Mouse (Mus musculus): ENCODE data around the gene Anks1. TPM values are rescaled to one million over a fixed set of nuclear protein-coding genes. Genes with fewer than 3 reads are reported as not detected.

Anks1 gene
- polyA plus RNA-seq (2015; fragmentation: Nextera tagmentation; extraction: Ambion mirVana) = 12.3 and 13.0 TPM in 2 replicates

GRCm38 (mm10) chr17:27908888-27909621, at the start of gene Anks1:
TSS of gene Anks1 (plus strand) at chr17:27909306.
- Histone ChIP-seq H3K4me2 (peak within 1 kb of the TSS; percentile 81), H3K9ac (peak within 1 kb of the TSS; percentile 85), H3K27me3 (no peaks in the 10 kb centered on the region), H3K27ac (peak within 1 kb of the TSS; percentile 93), H3K36me3 (peaks cover 13% of the 10 kb centered on the region; the same call in 1 of the 2 replicates), H3K4me1 (peaks cover 28% of the 10 kb centered on the region), H3K4me3 (peak within 1 kb of the TSS; percentile 97), H3K9me3 (no peaks in the 10 kb centered on the region)
- peak; percentile 88 for ATAC-seq (ENCODE audit: insufficient number of reproducible peaks, low FRiP score, low TSS enrichment, low read depth)
- WGBS = under 1% methylated on average over 62 of the region's 78 CpGs

- H3K27ac ChIP-seq = no peak overlapping the region
- 81% methylated on average over 2 of the region's 2 CpGs for WGBS
- H3K4me2 ChIP-seq = no peak overlapping the region
- peaks cover 8% of the 10 kb centered on the region; the same call in 1 of the 2 replicates for H3K4me1 ChIP-seq
- H3K9ac ChIP-seq = no peak overlapping the region
- no peak for ATAC-seq (ENCODE audit: insufficient number of reproducible peaks, low FRiP score, low TSS enrichment, low read depth)
- H3K27me3 ChIP-seq = no peaks in the 10 kb centered on the region
- no peaks in the 10 kb centered on the region for H3K9me3 ChIP-seq
- H3K36me3 ChIP-seq = no peaks in the 10 kb centered on the region
- H3K4me3 ChIP-seq = no peak overlapping the region
Measured at GRCm38 (mm10) chr17:27865461-27865860, 43.6 kb upstream of the Anks1 start.

GRCm38 (mm10) chr17:27866737-27867136, 42.4 kb upstream of the Anks1 start:
- H3K27ac ChIP-seq = no peak overlapping the region
- no peaks in the 10 kb centered on the region for H3K27me3 ChIP-seq
- peaks cover 8% of the 10 kb centered on the region; the same call in 1 of the 2 replicates for H3K4me1 ChIP-seq
- no peak overlapping the region for H3K9ac ChIP-seq
- H3K36me3 ChIP-seq = no peaks in the 10 kb centered on the region
- ATAC-seq (ENCODE audit: insufficient number of reproducible peaks, low FRiP score, low TSS enrichment, low read depth) = no peak
- no peak overlapping the region for H3K4me2 ChIP-seq
- no peak overlapping the region for H3K4me3 ChIP-seq
- no peaks in the 10 kb centered on the region for H3K9me3 ChIP-seq
- WGBS = 68% methylated on average over 4 of the region's 4 CpGs

- H3K9ac ChIP-seq = no peak overlapping the region
- 88% methylated on average over 3 of the region's 3 CpGs for WGBS
- H3K9me3 ChIP-seq = no peaks in the 10 kb centered on the region
- H3K27ac ChIP-seq = no peak overlapping the region
- H3K36me3 ChIP-seq = no peaks in the 10 kb centered on the region; the same call in 1 of the 2 replicates
- no peaks in the 10 kb centered on the region for H3K4me1 ChIP-seq
- H3K4me2 ChIP-seq = no peak overlapping the region
- no peak overlapping the region for H3K4me3 ChIP-seq
- H3K27me3 ChIP-seq = no peaks in the 10 kb centered on the region
- no peak for ATAC-seq (ENCODE audit: insufficient number of reproducible peaks, low FRiP score, low TSS enrichment, low read depth)
Measured at GRCm38 (mm10) chr17:27871851-27872250, 37.3 kb upstream of the Anks1 start.

GRCm38 (mm10) chr17:27873583-27873982, 35.5 kb upstream of the Anks1 start:
- no peak overlapping the region for H3K27ac ChIP-seq
- ATAC-seq (ENCODE audit: insufficient number of reproducible peaks, low FRiP score, low TSS enrichment, low read depth) = no peak
- H3K4me3 ChIP-seq = no peak overlapping the region
- H3K36me3 ChIP-seq = peaks cover 9% of the 10 kb centered on the region
- H3K9me3 ChIP-seq = no peaks in the 10 kb centered on the region
- no peaks in the 10 kb centered on the region for H3K4me1 ChIP-seq
- 71% methylated on average over 3 of the region's 3 CpGs for WGBS
- no peak overlapping the region for H3K4me2 ChIP-seq
- no peaks in the 10 kb centered on the region for H3K27me3 ChIP-seq
- H3K9ac ChIP-seq = no peak overlapping the region

- 67% methylated on average over 5 of the region's 5 CpGs for WGBS
- no peaks in the 10 kb centered on the region for H3K4me1 ChIP-seq
- H3K27me3 ChIP-seq = no peaks in the 10 kb centered on the region
- H3K9ac ChIP-seq = no peak overlapping the region
- no peak overlapping the region for H3K4me3 ChIP-seq
- no peak for ATAC-seq (ENCODE audit: insufficient number of reproducible peaks, low FRiP score, low TSS enrichment, low read depth)
- H3K4me2 ChIP-seq = no peak overlapping the region
- peaks cover 18% of the 10 kb centered on the region for H3K36me3 ChIP-seq
- H3K27ac ChIP-seq = no peak overlapping the region
- no peaks in the 10 kb centered on the region for H3K9me3 ChIP-seq
Measured at GRCm38 (mm10) chr17:27874510-27874909, 34.6 kb upstream of the Anks1 start.

- no peak overlapping the region for H3K4me3 ChIP-seq
- H3K36me3 ChIP-seq = peaks cover 81% of the 10 kb centered on the region
- WGBS = 66% methylated on average over 11 of the region's 11 CpGs
- no peaks in the 10 kb centered on the region for H3K4me1 ChIP-seq
- ATAC-seq (ENCODE audit: insufficient number of reproducible peaks, low FRiP score, low TSS enrichment, low read depth) = no peak
- no peak overlapping the region for H3K4me2 ChIP-seq
- no peak overlapping the region for H3K9ac ChIP-seq
- H3K27me3 ChIP-seq = no peaks in the 10 kb centered on the region
- no peaks in the 10 kb centered on the region for H3K9me3 ChIP-seq
- no peak overlapping the region for H3K27ac ChIP-seq
Measured at GRCm38 (mm10) chr17:27881518-27881917, 27.6 kb upstream of the Anks1 start.

- no peak overlapping the region for H3K4me2 ChIP-seq
Measured at GRCm38 (mm10) chr17:27883129-27883528, 26.0 kb upstream of the Anks1 start.

GRCm38 (mm10) chr17:27883994-27884393, 25.1 kb upstream of the Anks1 start:
- Histone ChIP-seq H3K4me1 (no peaks in the 10 kb centered on the region), H3K27ac (no peak overlapping the region), H3K4me2 (no peak overlapping the region), H3K4me3 (no peak overlapping the region), H3K9ac (no peak overlapping the region), H3K9me3 (no peaks in the 10 kb centered on the region), H3K36me3 (peaks cover 87% of the 10 kb centered on the region), H3K27me3 (no peaks in the 10 kb centered on the region)
- ATAC-seq (ENCODE audit: insufficient number of reproducible peaks, low FRiP score, low TSS enrichment, low read depth) = no peak
- WGBS = 89% methylated on average over 6 of the region's 6 CpGs

More at GRCm38 (mm10) chr17:27883129-27883528, 26.0 kb upstream of the Anks1 start:
- Histone ChIP-seq H3K4me3 (no peak overlapping the region), H3K27ac (no peak overlapping the region), H3K9ac (no peak overlapping the region), H3K9me3 (no peaks in the 10 kb centered on the region), H3K36me3 (peaks cover 89% of the 10 kb centered on the region), H3K4me1 (no peaks in the 10 kb centered on the region), H3K27me3 (no peaks in the 10 kb centered on the region)
- ATAC-seq (ENCODE audit: insufficient number of reproducible peaks, low FRiP score, low TSS enrichment, low read depth) = no peak
- WGBS = 89% methylated on average over 8 of the region's 8 CpGs

GRCm38 (mm10) chr17:27886499-27887210, 22.5 kb upstream of the Anks1 start:
- Histone ChIP-seq H3K9ac (no peak overlapping the region), H3K4me2 (no peak overlapping the region), H3K4me1 (no peaks in the 10 kb centered on the region), H3K36me3 (peaks cover 86% of the 10 kb centered on the region), H3K27ac (no peak overlapping the region), H3K4me3 (no peak overlapping the region), H3K9me3 (no peaks in the 10 kb centered on the region), H3K27me3 (no peaks in the 10 kb centered on the region)
- WGBS = 83% methylated on average over 19 of the region's 19 CpGs
- ATAC-seq (ENCODE audit: insufficient number of reproducible peaks, low FRiP score, low TSS enrichment, low read depth) = no peak

GRCm38 (mm10) chr17:27907512-27908205, 1.4 kb upstream of the Anks1 start:
- ATAC-seq (ENCODE audit: insufficient number of reproducible peaks, low FRiP score, low TSS enrichment, low read depth) = peak; percentile 61; the same call in 1 of the 2 replicates
- peak overlapping the region; percentile 76 for H3K9ac ChIP-seq

More at GRCm38 (mm10) chr17:27907512-27908205, 1.4 kb upstream of the Anks1 start:
- H3K4me3 ChIP-seq = peak overlapping the region; percentile 97
- peaks cover 28% of the 10 kb centered on the region for H3K4me1 ChIP-seq
- no peaks in the 10 kb centered on the region for H3K27me3 ChIP-seq
- WGBS = under 1% methylated on average over 45 of the region's 45 CpGs
- no peaks in the 10 kb centered on the region for H3K9me3 ChIP-seq
- H3K36me3 ChIP-seq = peaks cover 19% of the 10 kb centered on the region
- H3K4me2 ChIP-seq = peak overlapping the region; percentile 81
- H3K27ac ChIP-seq = peak overlapping the region; percentile 93

Data from limb, embryonic 15.5 days (tissue).